Mouse (Mus musculus): ENCODE measurements around the gene Tbx4.

DNA sequence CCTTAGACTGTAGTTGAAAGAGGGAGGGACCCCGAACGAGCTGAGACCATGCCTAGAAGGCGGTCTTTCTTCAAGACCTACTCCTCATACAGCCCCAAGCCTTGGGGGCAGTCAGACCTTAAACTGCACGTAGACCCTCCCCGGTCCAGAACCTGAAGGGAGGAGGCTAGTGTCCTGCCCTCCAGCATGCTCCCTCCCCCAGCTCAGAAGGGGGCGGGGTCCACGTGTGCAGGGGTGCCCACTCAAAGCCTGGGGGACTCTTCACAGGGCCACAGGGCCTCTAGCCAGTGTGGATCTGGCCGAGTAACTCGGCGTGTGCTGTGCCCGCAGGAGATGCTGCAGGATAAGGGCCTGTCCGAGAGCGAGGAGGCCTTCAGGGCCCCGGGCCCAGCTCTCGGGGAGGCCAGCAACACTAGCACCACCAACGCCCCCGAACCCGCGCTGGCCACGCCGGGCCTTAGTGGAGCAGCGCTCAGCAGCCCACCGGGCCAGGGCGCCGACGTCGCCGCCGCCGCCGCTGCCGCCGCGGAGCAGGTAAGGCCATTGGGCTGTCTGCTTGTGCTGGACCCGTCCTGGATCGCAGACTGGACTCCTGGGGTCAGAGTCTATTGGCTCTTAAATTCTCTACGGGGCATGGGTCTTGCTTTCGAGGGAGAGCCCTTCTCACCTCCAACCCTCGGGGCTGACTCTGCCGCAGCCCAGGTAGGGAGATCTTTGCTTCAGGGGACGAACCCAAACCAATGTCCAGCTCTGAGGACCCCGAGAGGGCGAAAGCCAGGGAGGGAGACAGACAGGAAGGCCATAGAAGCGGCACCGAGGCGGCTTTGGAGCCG lies 3.7 kb downstream of the Tbx4 start:
- no peak for TF ChIP-seq CTCF (IDR thresholded peaks at IDR 0.05; ENCODE audit: borderline replicate concordance, insufficient read depth, low read depth, low read length)
- no peak for TF ChIP-seq POLR2A (IDR thresholded peaks at IDR 0.05; ENCODE audit: borderline replicate concordance, insufficient read depth, low read length)
